Mouse (Mus musculus): ENCODE measurements around the gene Esyt1.
"Not testable (repeated sequence)": the region's sequence is repeated elsewhere in the genome, so short reads cannot be mapped to it uniquely, and the experiment has no call there.

The Esyt1 gene

GRCm38 (mm10) chr10:128525671-128526308, at the start of gene Esyt1:
TSS of gene Esyt1 (minus strand) at chr10:128525871.
- peak; percentile 99 for DNase-seq

GRCm38 (mm10) chr10:128575063-128575462, 49.4 kb upstream of the Esyt1 start:
- DNase-seq = no peak

GRCm38 (mm10) chr10:128565788-128566531, 40.3 kb upstream of the Esyt1 start, which contains the start of gene Pa2g4:
TSS of gene Pa2g4 (minus strand) at chr10:128565987.
- peak; percentile 100 for DNase-seq

- DNase-seq = peak; percentile 52
Measured at GRCm38 (mm10) chr10:128565206-128565787, 39.6 kb upstream of the Esyt1 start.

GRCm38 (mm10) chr10:128563544-128563943, 37.9 kb upstream of the Esyt1 start:
- no peak for DNase-seq

GRCm38 (mm10) chr10:128556963-128557362, 31.3 kb upstream of the Esyt1 start:
- no peak for DNase-seq

- DNase-seq = peak; percentile 24
Measured at GRCm38 (mm10) chr10:128556286-128556685, 30.6 kb upstream of the Esyt1 start.

GRCm38 (mm10) chr10:128555567-128555966, 29.9 kb upstream of the Esyt1 start:
- not testable (repeated sequence) for DNase-seq

GRCm38 (mm10) chr10:128550144-128550823, 24.6 kb upstream of the Esyt1 start:
- DNase-seq = not testable (repeated sequence)

GRCm38 (mm10) chr10:128549682-128550057, 24.0 kb upstream of the Esyt1 start:
- peak; percentile 11 for DNase-seq

- peak; percentile 97 for DNase-seq
Measured at GRCm38 (mm10) chr10:128548947-128549681, 23.4 kb upstream of the Esyt1 start, which contains the start of gene Rpl41. TSS of gene Rpl41 (minus strand) at chr10:128549305.

GRCm38 (mm10) chr10:128548051-128548791, 22.6 kb upstream of the Esyt1 start:
- DNase-seq = not testable (repeated sequence)

GRCm38 (mm10) chr10:128547361-128548032, 21.8 kb upstream of the Esyt1 start, which contains the start of gene Zc3h10:
TSS of gene Zc3h10 (minus strand) at chr10:128547774.
- DNase-seq = peak; percentile 99

GRCm38 (mm10) chr10:128546787-128547186, 21.1 kb upstream of the Esyt1 start:
- no peak for DNase-seq

- peak; percentile 84 for DNase-seq
Measured at GRCm38 (mm10) chr10:128546361-128546760, 20.7 kb upstream of the Esyt1 start.

- no peak for DNase-seq
Measured at GRCm38 (mm10) chr10:128545570-128545898, 19.9 kb upstream of the Esyt1 start.

GRCm38 (mm10) chr10:128544674-128545569, 19.3 kb upstream of the Esyt1 start:
- no peak for DNase-seq

- DNase-seq = no peak
Measured at GRCm38 (mm10) chr10:128544151-128544657, 18.5 kb upstream of the Esyt1 start.

GRCm38 (mm10) chr10:128543100-128543499, 17.4 kb upstream of the Esyt1 start:
- no peak for DNase-seq

GRCm38 (mm10) chr10:128538340-128538870, 12.7 kb upstream of the Esyt1 start:
- DNase-seq = no peak
